Mouse (Mus musculus): ENCODE data around the gene Ckmt2. TPM values are rescaled to one million over a fixed set of nuclear protein-coding genes. Genes with fewer than 3 reads are reported as not detected.

The Ckmt2 gene
- not detected for total RNA-seq (2021)
- long read RNA-seq, experiment 1 = 0 reads
- long read RNA-seq, experiment 2 = 0 reads

- no peak for DNase-seq (ENCODE audit: low spot score in 2 of 2)
Observed at GRCm38 (mm10) chr13:91876741-91877349, at the start of gene Ckmt2. Gene Ckmt2 (minus strand): TSS chr13:91876885.

GRCm38 (mm10) chr13:91921010-91921409 lies 44.3 kb upstream of the Ckmt2 start:
- no peak for DNase-seq (ENCODE audit: low spot score in 2 of 2)

GRCm38 (mm10) chr13:91918764-91919163 lies 42.1 kb upstream of the Ckmt2 start:
- DNase-seq (ENCODE audit: low spot score in 2 of 2) = no peak

- DNase-seq (ENCODE audit: low spot score in 2 of 2) = no peak
Observed at GRCm38 (mm10) chr13:91917835-91918234, 41.1 kb upstream of the Ckmt2 start.

GRCm38 (mm10) chr13:91916308-91916707 lies 39.6 kb upstream of the Ckmt2 start:
- no peak for DNase-seq (ENCODE audit: low spot score in 2 of 2)

- peak; percentile 19 to 42 for DNase-seq (ENCODE audit: low spot score in 2 of 2)
Observed at GRCm38 (mm10) chr13:91915582-91916239, 39.0 kb upstream of the Ckmt2 start.

GRCm38 (mm10) chr13:91915192-91915581 lies 38.5 kb upstream of the Ckmt2 start:
- DNase-seq (ENCODE audit: low spot score in 2 of 2) = no peak

- DNase-seq (ENCODE audit: low spot score in 2 of 2) = no peak
Observed at GRCm38 (mm10) chr13:91911652-91912051, 35.0 kb upstream of the Ckmt2 start.

GRCm38 (mm10) chr13:91911211-91911610 lies 34.5 kb upstream of the Ckmt2 start:
- no peak for DNase-seq (ENCODE audit: low spot score in 2 of 2)

- peak; percentile 82 to 87 for DNase-seq (ENCODE audit: low spot score in 2 of 2)
Observed at GRCm38 (mm10) chr13:91908202-91908980, 31.7 kb upstream of the Ckmt2 start.

- DNase-seq (ENCODE audit: low spot score in 2 of 2) = no peak
Observed at GRCm38 (mm10) chr13:91906338-91906737, 29.7 kb upstream of the Ckmt2 start.

- DNase-seq (ENCODE audit: low spot score in 2 of 2) = no peak
Observed at GRCm38 (mm10) chr13:91896476-91896875, 19.8 kb upstream of the Ckmt2 start.

GRCm38 (mm10) chr13:91893132-91893531 lies 16.4 kb upstream of the Ckmt2 start:
- no peak for DNase-seq (ENCODE audit: low spot score in 2 of 2)

GRCm38 (mm10) chr13:91890031-91890619 lies 13.4 kb upstream of the Ckmt2 start:
- DNase-seq (ENCODE audit: low spot score in 2 of 2) = no peak

GRCm38 (mm10) chr13:91884714-91885386 lies 8.2 kb upstream of the Ckmt2 start:
- no peak for DNase-seq (ENCODE audit: low spot score in 2 of 2)

GRCm38 (mm10) chr13:91881837-91882480 lies 5.3 kb upstream of the Ckmt2 start:
- DNase-seq (ENCODE audit: low spot score in 2 of 2) = peak; percentile 63 to 76

- DNase-seq (ENCODE audit: low spot score in 2 of 2) = no peak
Observed at GRCm38 (mm10) chr13:91880256-91880655, 3.6 kb upstream of the Ckmt2 start.

GRCm38 (mm10) chr13:91877996-91878395 lies 1.3 kb upstream of the Ckmt2 start:
- no peak for DNase-seq (ENCODE audit: low spot score in 2 of 2)

- DNase-seq (ENCODE audit: low spot score in 2 of 2) = no peak
Observed at GRCm38 (mm10) chr13:91877350-91877749, 665 bp upstream of the Ckmt2 start.

GRCm38 (mm10) chr13:91875581-91875980 lies 1.1 kb downstream of the Ckmt2 start:
- no peak for DNase-seq (ENCODE audit: low spot score in 2 of 2)

- DNase-seq (ENCODE audit: low spot score in 2 of 2) = peak; percentile 22 to 41
Observed at GRCm38 (mm10) chr13:91874565-91874964, 2.1 kb downstream of the Ckmt2 start.

Data from left cerebral cortex, adult 18-20 months (tissue).